In the genomic region with DNA sequence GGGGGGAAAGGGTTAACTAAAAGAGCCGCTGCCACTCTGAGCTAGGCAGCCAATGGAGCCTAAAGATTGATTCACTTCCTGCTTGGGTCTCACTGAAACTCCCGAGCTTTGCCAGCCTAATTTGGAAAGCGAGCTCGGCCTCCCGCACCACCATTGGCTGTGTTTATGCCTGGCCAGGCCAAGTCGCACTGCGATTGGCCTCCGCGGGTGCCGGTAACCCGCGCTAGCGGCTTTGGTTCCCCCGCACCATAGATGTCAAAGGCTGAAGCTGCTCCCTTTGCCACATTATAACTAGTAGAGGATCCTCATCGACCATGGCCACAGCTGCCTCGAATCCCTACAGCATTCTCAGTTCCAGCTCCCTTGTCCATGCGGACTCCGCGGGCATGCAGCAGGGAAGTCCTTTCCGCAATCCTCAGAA, we compare ENCODE assay signal across 8 mouse cellular contexts. TPM values are rescaled to one million over a fixed set of nuclear protein-coding genes. Genes with fewer than 3 reads are reported as not detected.
DNase-seq lines count a peak whose midpoint lies in the region; ATAC-seq lines count a peak whose summit lies in the region.

A gene (plus strand): TSS at position 130 of the 421 bp plus-strand sequence.

- peak within 1 kb of the TSS; percentile 47 for H3K4me3 ChIP-seq in heart, embryonic 11.5 days (ENCODE audit: low read depth, low read length)

- WGBS in heart, embryonic 11.5 days (ENCODE audit: insufficient replicate concordance) = 7% methylated on average over 20 of the region's 20 CpGs

- ATAC-seq in heart, embryonic 11.5 days (replicated peaks; ENCODE audit: insufficient number of reproducible peaks, low FRiP score, low TSS enrichment) = peak; percentile 86

- no peaks in the 10 kb centered on the region for H3K9me3 ChIP-seq in heart, embryonic 11.5 days (replicated peaks; ENCODE audit: control insufficient read depth, low read length)

- no peak within 1 kb of the TSS for H3K27ac ChIP-seq in heart, embryonic 11.5 days (ENCODE audit: low read depth, low read length)

- no peaks in the 10 kb centered on the region for H3K36me3 ChIP-seq in heart, embryonic 11.5 days (ENCODE audit: control insufficient read depth, insufficient read depth, low read length)

- no peak for DNase-seq in heart, adult 8-10 months (ENCODE audit: low spot score)
- peak; percentile 57 to 65 for DNase-seq in cerebellum, postnatal 36 days
- peak; percentile 46 to 58 for DNase-seq in frontal cortex, postnatal 25 days (ENCODE audit: low spot score in 2 of 2)
- DNase-seq in kidney, postnatal 14 days = peak; percentile 17
- peak; percentile 42 for DNase-seq in liver
- peak; percentile 36 for DNase-seq in ovary, postnatal 36 days (ENCODE audit: low spot score)
- no peak for DNase-seq in spleen, postnatal 4 days (ENCODE audit: low spot score in 2 of 2)

- peaks cover 14% of the 10 kb centered on the region for H3K27me3 ChIP-seq in heart, embryonic 11.5 days (ENCODE audit: control insufficient read depth, insufficient read depth, low read length)

- H3K4me1 ChIP-seq in heart, embryonic 11.5 days (ENCODE audit: control insufficient read depth, insufficient read depth, low read length) = no peaks in the 10 kb centered on the region

- H3K9ac ChIP-seq in heart, embryonic 11.5 days (ENCODE audit: low read depth, low read length) = no peak within 1 kb of the TSS

- peak within 1 kb of the TSS; percentile 73 for H3K4me2 ChIP-seq in heart, embryonic 11.5 days

RNA-seq across cellular contexts. Expression of the gene that starts here (rescaled TPM):
- 0.07 and 0.17 TPM in 2 replicates for polyA plus RNA-seq in heart, embryonic 11.5 days (2014; fragmentation: Nextera tagmentation; extraction: Ambion mirVana)
- not detected for total RNA-seq in heart, adult 8-10 months (2022)

Comparison
In these comparisons a context has a peak if more than half of its experiments do, and no peak if none do; other contexts are left out.
1. Peak in ATAC-seq, H3K4me3 ChIP-seq and H3K4me2 ChIP-seq in heart, embryonic 11.5 days; RNA of the gene not detected or under 1 TPM.
2. DNase-seq: peak in cerebellum, postnatal 36 days (2 of 2), frontal cortex, postnatal 25 days (2 of 2), kidney, postnatal 14 days (single experiment), liver (single experiment) and ovary, postnatal 36 days (single experiment); none in heart, adult 8-10 months (single experiment) and spleen, postnatal 4 days (0 of 2).